Mouse (Mus musculus) CH12.LX (cell line): ENCODE results near the gene Dll3.

Experiments
- CTCF ChIP-seq, 2 experiments: IDR thresholded peaks in 1 of 2; conservative IDR thresholded peaks in 1 of 2; 2 replicates each; pipeline ENCODE4 v1.5.1; 2011 to 2012; ENCODE audit warnings: low read depth in 2 of 2, low read length in 2 of 2, improper control_type of control experiment in 1 of 2, inconsistent platforms in 1 of 2, mild to moderate bottlenecking in 1 of 2, moderate library complexity in 1 of 2
- EP300 ChIP-seq: IDR thresholded peaks from 2 replicates; pipeline ENCODE4 v1.6.1; 2011; ENCODE audit warnings: low read length, improper control_type of control experiment
- HCFC1 ChIP-seq: IDR thresholded peaks from 2 replicates; pipeline ENCODE4 v1.6.1; 2012; ENCODE audit warnings: low read depth, mild to moderate bottlenecking, inconsistent platforms, low read length, improper control_type of control experiment
- MAX ChIP-seq: IDR thresholded peaks from 2 replicates; pipeline ENCODE4 v1.6.1; 2011; ENCODE audit warnings: low read length, improper control_type of control experiment
- MXI1 ChIP-seq: IDR thresholded peaks from 2 replicates; pipeline ENCODE4 v1.6.1; 2011; ENCODE audit warnings: mild to moderate bottlenecking, low read depth, low read length, improper control_type of control experiment
- PAX5 ChIP-seq: IDR thresholded peaks from 2 replicates; pipeline ENCODE4 v1.6.1; 2012; ENCODE audit warnings: low read length, inconsistent platforms, mixed read lengths
- POLR2A ChIP-seq: IDR thresholded peaks from 2 replicates; pipeline ENCODE4 v1.6.1; 2011; ENCODE audit warnings: low read depth, mild to moderate bottlenecking, improper control_type of control experiment, low read length
- SMC3 ChIP-seq: IDR thresholded peaks from 2 replicates; pipeline ENCODE4 v1.6.1; 2011; ENCODE audit warnings: low read depth, low read length, improper control_type of control experiment
- TBP ChIP-seq: conservative IDR thresholded peaks from 2 replicates; pipeline ENCODE4 v1.6.1; 2011; ENCODE audit warnings: low read depth, low read length, improper control_type of control experiment
- UBTF ChIP-seq: IDR thresholded peaks from 2 replicates; pipeline ENCODE4 v1.6.1; 2012; ENCODE audit warnings: low read depth, mild to moderate bottlenecking, inconsistent platforms, low read length, improper control_type of control experiment, moderate library complexity
- USF1 ChIP-seq: IDR thresholded peaks from 2 replicates; pipeline ENCODE4 v1.6.1; 2014; ENCODE audit warnings: low read depth, mild to moderate bottlenecking, inconsistent platforms, low read length, improper control_type of control experiment

DNA sequence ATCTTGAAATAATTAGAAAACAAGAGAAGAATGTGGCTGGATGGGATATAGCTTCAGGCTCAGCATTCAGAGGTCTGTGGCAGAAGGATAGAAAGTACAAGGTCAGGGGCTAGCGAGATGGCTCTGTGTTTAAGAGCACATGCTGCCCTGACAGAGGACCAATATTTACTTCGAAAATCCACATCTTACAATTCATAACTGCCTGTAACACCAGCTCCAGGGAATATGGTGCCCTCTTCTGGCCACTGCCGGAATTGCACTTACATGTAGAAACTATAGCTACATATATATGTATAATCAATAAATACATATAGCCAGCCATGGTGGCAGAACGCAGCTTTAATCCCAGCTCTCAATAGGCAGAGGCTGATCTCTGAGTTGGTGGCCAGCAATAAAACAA, 42.6 kb upstream of the Dll3 start:
- TF ChIP-seq UBTF, result no peak
- no peak for TF ChIP-seq TBP
- peak; percentile 84 to 97 for TF ChIP-seq CTCF (conservative IDR thresholded peaks at IDR 0.05 in 1 of 2, IDR thresholded peaks at IDR 0.05 in 1 of 2; ENCODE audit: low read depth in 2 of 2, low read length in 2 of 2)
- no peak for TF ChIP-seq MXI1
- TF ChIP-seq POLR2A, result no peak
- TF ChIP-seq EP300, result no peak
- no peak for TF ChIP-seq PAX5
- TF ChIP-seq HCFC1, result no peak
- peak; percentile 68 for TF ChIP-seq SMC3
- TF ChIP-seq USF1, result no peak
- no peak for TF ChIP-seq MAX
